Mouse (Mus musculus): ENCODE results near the gene Spred3.
A peak's percentile ranks its signal among the peaks of the same experiment; 100 is the strongest.

DNA sequence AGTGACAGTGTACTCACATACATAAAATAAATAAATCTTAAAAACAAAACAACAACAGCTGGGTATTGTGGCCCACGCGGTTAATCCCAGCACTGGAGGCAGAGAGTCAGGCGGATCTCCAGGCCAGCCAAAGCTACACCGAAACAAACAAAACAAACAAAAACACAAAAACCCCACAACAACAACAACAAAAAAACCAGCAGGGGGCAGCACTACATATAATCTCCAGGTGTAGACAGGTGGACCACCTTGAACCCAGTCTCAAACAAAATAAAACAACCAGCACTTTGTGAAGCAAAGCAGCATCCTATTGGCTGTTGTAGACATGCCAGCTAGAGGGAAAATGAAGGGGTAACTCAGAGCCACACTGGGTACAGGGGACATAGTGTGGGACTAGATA, 7.9 kb upstream of the Spred3 start:
- TF ChIP-seq CTCF (IDR thresholded peaks at IDR 0.05; ENCODE audit: extremely low read depth, insufficient read length, insufficient replicate concordance, low read depth, low read length) (peak; percentile 24; the same call in 1 of the 2 replicates), POLR2A (IDR thresholded peaks at IDR 0.05; ENCODE audit: low read depth, low read length) (no peak)

Data from small intestine, adult 2 months (tissue).